Mouse (Mus musculus) hindbrain, postnatal 0 days (tissue): ENCODE data around the gene Galnt3. TPM values are rescaled to one million over a fixed set of nuclear protein-coding genes. Genes with fewer than 3 reads are reported as not detected.

Experiments used
- ATAC-seq: fragments of 200-750 bp; cut with Nextera tagmentation; 2 replicates; pipeline ENCODE4 v1.8.0; 2017; ENCODE audit warnings: mild to moderate bottlenecking, moderate TSS enrichment, moderate library complexity
- DNase-seq: peaks from one replicate; pipeline ENCODE4 v3.0.0-alpha.2; 2015; ENCODE audit warnings: low spot score
- H3K27ac ChIP-seq: fragments of 300-500 bp; sonication (generic); 2 replicates; pipeline ENCODE4 v1.5.1; 2014; ENCODE audit warnings: mild to moderate bottlenecking
- H3K27me3 ChIP-seq: fragments of 300-500 bp; sonication (generic); 2 replicates; pipeline ENCODE4 v1.6.1; 2014; ENCODE audit warnings: low read length, mixed read lengths; ENCODE audit not compliant: insufficient read depth
- H3K36me3 ChIP-seq: fragments of 300-500 bp; sonication (generic); 2 replicates; pipeline ENCODE4 v1.6.1; 2014; ENCODE audit warnings: low read length, mixed read lengths; ENCODE audit not compliant: insufficient read depth
- H3K4me1 ChIP-seq: fragments of 300-500 bp; sonication (generic); 2 replicates; pipeline ENCODE4 v1.6.1; 2014; ENCODE audit warnings: antibody characterized with exemption, low read length, mixed read lengths; ENCODE audit not compliant: insufficient read depth
- H3K4me2 ChIP-seq: fragments of 300-500 bp; sonication (generic); 2 replicates; pipeline ENCODE4 v1.6.1; 2014; ENCODE audit warnings: low read depth, mild to moderate bottlenecking, low read length, moderate library complexity, mixed read lengths
- H3K4me3 ChIP-seq: fragments of 300-500 bp; sonication (generic); 2 replicates; pipeline ENCODE4 v1.5.1; 2014; ENCODE audit warnings: low read length
- H3K9ac ChIP-seq: fragments of 300-500 bp; sonication (generic); replicated peaks from 2 replicates; pipeline ENCODE4 v1.6.1; 2014; ENCODE audit warnings: mild to moderate bottlenecking, low read length, moderate library complexity, mixed read lengths
- H3K9me3 ChIP-seq: fragments of 300-500 bp; sonication (generic); 2 replicates; pipeline ENCODE4 v1.6.1; 2016; ENCODE audit warnings: low read length, mixed read lengths
- CTCF ChIP-seq: IDR thresholded peaks from 2 replicates; pipeline ENCODE4 v1.5.1; 2016; ENCODE audit warnings: antibody characterized with exemption, control low read depth, low read depth
- WGBS: fragments of 180-500 bp; shearing (Covaris S2); extraction: QIAGEN DNeasy Blood & Tissue Kit; methylation state at CpG from one replicate; pipeline ENCODE4 v1.1.7; 2014; 5-methylcytosine and 5-hydroxymethylcytosine counted together
- polyA plus RNA-seq: library from polyadenylated mRNA; unstranded; fragments of >200 nt; fragmentation: Nextera tagmentation; extraction: Ambion mirVana; gene quantifications from 2 replicates; pipeline ENCODE4 v1.2.1, GENCODE M21; 2015
- total RNA-seq: library from RNA; depleted of rRNA; stranded (reverse); fragments of >200 nt; gene quantifications from 2 replicates; pipeline ENCODE4 v1.2.3, GENCODE M21; 2014

The Galnt3 gene
- total and polyA plus RNA-seq, 2 experiments from 2014 or later: 0.65 to 4.9 TPM

DNA sequence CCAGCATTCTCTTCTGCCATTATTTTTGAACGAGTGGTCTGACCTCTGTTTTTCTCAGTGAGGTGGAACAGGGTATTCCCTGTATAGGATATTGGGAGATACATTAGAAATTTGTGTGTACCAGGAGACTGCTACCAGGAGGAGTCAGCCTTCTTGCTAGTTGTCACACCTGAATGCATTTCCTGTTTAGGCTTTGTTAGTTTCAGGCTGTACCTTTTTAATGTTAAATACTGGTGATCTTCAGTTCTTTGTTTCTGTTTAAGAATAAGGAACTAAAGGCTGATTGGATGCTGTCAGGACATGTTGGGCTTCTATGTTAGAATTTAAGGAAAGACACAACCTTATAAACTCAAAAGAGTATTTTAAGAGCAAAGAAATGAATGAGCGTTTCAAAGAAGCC, 26.6 kb upstream of the Galnt3 start:
- ATAC-seq: no peak
- no peak overlapping the region for H3K27ac ChIP-seq
- H3K4me3 ChIP-seq: no peak overlapping the region
- no peak for TF ChIP-seq CTCF
- DNase-seq: no peak
- no peaks in the 10 kb centered on the region for H3K27me3 ChIP-seq
- 78% methylated on average over 2 of the region's 2 CpGs for WGBS
- no peak overlapping the region for H3K4me2 ChIP-seq
- H3K4me1 ChIP-seq: no peaks in the 10 kb centered on the region
- H3K9ac ChIP-seq: no peak overlapping the region
- no peaks in the 10 kb centered on the region for H3K9me3 ChIP-seq
- H3K36me3 ChIP-seq: no peaks in the 10 kb centered on the region

DNA sequence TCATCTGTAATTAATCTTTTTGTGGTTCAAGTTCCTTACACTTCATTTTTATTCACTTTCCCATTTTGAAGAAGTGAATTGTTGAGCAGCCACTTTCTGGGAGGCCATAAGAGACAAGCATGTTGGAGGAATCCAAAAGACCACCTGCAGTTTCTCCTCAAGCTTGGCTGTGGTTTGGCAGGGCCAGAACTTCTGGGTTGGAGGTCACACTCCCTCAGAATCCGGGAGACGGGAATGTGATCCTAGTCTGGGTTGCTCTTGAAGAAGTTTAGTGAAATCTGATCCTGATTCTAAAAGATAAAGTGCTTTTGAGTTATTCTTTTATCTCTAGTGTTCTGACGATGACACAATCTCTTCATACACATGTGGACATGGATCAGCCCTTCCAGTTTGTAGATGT, 25.7 kb upstream of the Galnt3 start:
- no peak for TF ChIP-seq CTCF
- H3K9ac ChIP-seq: no peak overlapping the region
- no peak for DNase-seq
- no peaks in the 10 kb centered on the region for H3K4me1 ChIP-seq
- no peak for ATAC-seq
- no peaks in the 10 kb centered on the region for H3K9me3 ChIP-seq
- H3K27ac ChIP-seq: no peak overlapping the region
- H3K36me3 ChIP-seq: no peaks in the 10 kb centered on the region
- no peak overlapping the region for H3K4me3 ChIP-seq
- no peaks in the 10 kb centered on the region for H3K27me3 ChIP-seq
- H3K4me2 ChIP-seq: no peak overlapping the region
- WGBS: 85% methylated on average over 3 of the region's 3 CpGs

DNA sequence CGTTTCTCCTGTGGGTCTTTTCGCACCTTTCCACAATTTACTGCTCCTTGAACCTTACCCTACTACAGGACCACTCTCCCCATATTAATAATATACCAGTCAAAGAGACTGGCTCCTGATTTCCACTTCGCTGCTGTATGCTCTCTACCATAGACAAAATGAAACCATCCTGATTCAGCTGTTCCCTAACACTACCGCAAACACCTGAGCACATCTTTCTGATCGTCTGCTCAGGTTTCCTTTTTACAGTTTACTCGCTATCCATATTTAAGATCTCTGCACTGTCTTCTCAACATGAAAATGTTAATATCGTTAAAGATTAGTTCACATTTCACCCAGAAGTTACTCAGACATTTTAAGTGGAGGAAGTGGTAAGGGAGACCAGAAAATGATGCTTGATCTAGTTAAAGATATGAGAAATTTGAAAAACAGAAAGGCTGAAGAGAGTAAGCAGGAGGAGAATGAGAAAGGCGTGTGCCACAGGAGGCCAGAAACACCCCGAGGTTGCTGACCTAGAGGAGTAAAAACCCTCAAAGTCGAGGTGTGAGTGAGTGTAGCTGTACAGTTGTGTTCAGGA, 23.9 kb upstream of the Galnt3 start:
- WGBS: 82% methylated on average over 10 of the region's 10 CpGs
- ATAC-seq: no peak
- H3K9ac ChIP-seq: no peak overlapping the region
- no peaks in the 10 kb centered on the region for H3K9me3 ChIP-seq
- no peak for DNase-seq
- H3K4me1 ChIP-seq: no peaks in the 10 kb centered on the region
- no peaks in the 10 kb centered on the region for H3K36me3 ChIP-seq
- no peaks in the 10 kb centered on the region for H3K27me3 ChIP-seq
- no peak for TF ChIP-seq CTCF
- H3K4me2 ChIP-seq: no peak overlapping the region
- no peak overlapping the region for H3K27ac ChIP-seq
- H3K4me3 ChIP-seq: no peak overlapping the region

GRCm38 (mm10) chr2:66146473-66146872, 21.7 kb upstream of the Galnt3 start:
- Histone ChIP-seq H3K4me1 (no peaks in the 10 kb centered on the region), H3K4me3 (no peak overlapping the region), H3K27ac (no peak overlapping the region), H3K4me2 (no peak overlapping the region), H3K36me3 (no peaks in the 10 kb centered on the region), H3K9ac (no peak overlapping the region), H3K27me3 (no peaks in the 10 kb centered on the region), H3K9me3 (no peaks in the 10 kb centered on the region)
- ATAC-seq (no peak), DNase-seq (peak; percentile 54)
- TF ChIP-seq CTCF: no peak
- 44% methylated on average over 4 of the region's 4 CpGs for WGBS

DNA sequence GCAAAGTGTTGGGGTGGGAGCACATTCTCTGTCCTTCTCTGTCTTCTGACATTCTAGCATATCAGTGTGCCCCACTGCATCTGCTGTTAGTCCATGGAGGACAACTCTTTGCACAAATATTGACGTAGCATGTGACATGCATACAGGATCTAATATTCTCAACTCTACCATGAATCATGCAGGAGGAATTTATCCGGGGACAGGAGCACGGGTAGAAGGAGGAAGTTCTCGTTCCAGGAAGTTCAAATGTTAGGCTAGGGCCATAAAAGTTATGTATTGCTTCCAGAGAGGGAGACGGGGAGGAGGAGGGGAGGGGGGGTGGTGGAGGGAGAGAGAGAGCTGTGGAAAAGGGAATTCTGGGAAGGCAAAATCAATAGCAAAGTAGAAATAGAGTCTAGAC, 20.0 kb upstream of the Galnt3 start:
- no peak for ATAC-seq
- Histone ChIP-seq H3K4me2 (no peak overlapping the region), H3K36me3 (no peaks in the 10 kb centered on the region), H3K27me3 (no peaks in the 10 kb centered on the region), H3K9me3 (no peaks in the 10 kb centered on the region), H3K9ac (no peak overlapping the region), H3K4me1 (no peaks in the 10 kb centered on the region), H3K27ac (no peak overlapping the region), H3K4me3 (no peak overlapping the region)
- no peak for DNase-seq
- TF ChIP-seq CTCF: no peak
- WGBS: 71% methylated on average over 5 of the region's 5 CpGs

GRCm38 (mm10) chr2:66143284-66143683, 18.5 kb upstream of the Galnt3 start:
- no peaks in the 10 kb centered on the region for H3K9me3 ChIP-seq
- H3K4me1 ChIP-seq: no peaks in the 10 kb centered on the region
- H3K27ac ChIP-seq: no peak overlapping the region
- ATAC-seq (no peak), DNase-seq (no peak)
- 92% methylated on average over 4 of the region's 4 CpGs for WGBS
- H3K27me3 ChIP-seq: no peaks in the 10 kb centered on the region
- TF ChIP-seq CTCF: no peak
- no peak overlapping the region for H3K9ac ChIP-seq
- no peaks in the 10 kb centered on the region for H3K36me3 ChIP-seq
- no peak overlapping the region for H3K4me2 ChIP-seq
- H3K4me3 ChIP-seq: no peak overlapping the region

DNA sequence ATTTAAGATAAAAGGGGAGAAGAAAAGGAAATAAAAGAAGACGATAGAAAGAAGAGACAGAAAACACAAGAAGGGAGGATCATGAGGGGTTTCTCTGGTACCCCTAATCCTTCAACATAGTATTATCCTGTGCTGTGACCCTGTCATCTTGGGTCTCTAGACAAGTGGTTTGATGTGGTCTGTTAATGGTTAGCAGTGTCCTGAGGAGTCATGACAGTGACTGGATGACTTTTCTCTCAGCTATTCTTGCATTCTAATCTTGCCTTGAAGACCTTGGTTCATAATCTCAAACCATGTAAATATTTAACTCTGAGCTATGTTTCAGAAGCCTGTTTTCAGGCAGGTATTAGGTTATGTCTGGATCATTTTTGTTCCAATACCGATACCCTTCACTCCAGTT, 17.9 kb upstream of the Galnt3 start:
- ATAC-seq (no peak), DNase-seq (no peak)
- Histone ChIP-seq H3K27me3 (no peaks in the 10 kb centered on the region), H3K9me3 (no peaks in the 10 kb centered on the region), H3K27ac (no peak overlapping the region), H3K4me3 (no peak overlapping the region), H3K9ac (no peak overlapping the region), H3K36me3 (no peaks in the 10 kb centered on the region), H3K4me2 (no peak overlapping the region), H3K4me1 (no peaks in the 10 kb centered on the region)
- no peak for TF ChIP-seq CTCF
- 92% methylated on average over 2 of the region's 2 CpGs for WGBS
